Mouse (Mus musculus) kidney, adult 2 months (tissue): ENCODE measurements around the gene Eprs.

Source experiments
- CTCF ChIP-seq: fragments of 200-500 bp; conservative IDR thresholded peaks from 2 replicates; pipeline ENCODE4 v1.5.1; 2011; ENCODE audit warnings: low read depth, mild to moderate bottlenecking, control low read depth, low read length, moderate library complexity, mixed read lengths; ENCODE audit not compliant: insufficient read depth, insufficient read length
- POLR2A ChIP-seq: fragments of 200-500 bp; IDR thresholded peaks from one replicate; pipeline ENCODE4 v1.6.1; 2011; ENCODE audit warnings: low read depth, low read length, control low read depth

GRCm38 (mm10) chr1:185433112-185433511, 70.3 kb downstream of the Eprs start:
- TF ChIP-seq CTCF (no peak), POLR2A (no peak)
